Mouse (Mus musculus) kidney, adult 11 months (tissue): ENCODE data around the gene Il13.

ENCODE experiments used
- DNase-seq: peaks from one replicate; pipeline ENCODE4 v3.0.0; 2022

Il13 gene

GRCm38 (mm10) chr11:53627859-53628258, 6.6 kb downstream of the Il13 start:
- DNase-seq = peak; percentile 32

GRCm38 (mm10) chr11:53626802-53627373, 7.6 kb downstream of the Il13 start:
- DNase-seq = no peak

DNA sequence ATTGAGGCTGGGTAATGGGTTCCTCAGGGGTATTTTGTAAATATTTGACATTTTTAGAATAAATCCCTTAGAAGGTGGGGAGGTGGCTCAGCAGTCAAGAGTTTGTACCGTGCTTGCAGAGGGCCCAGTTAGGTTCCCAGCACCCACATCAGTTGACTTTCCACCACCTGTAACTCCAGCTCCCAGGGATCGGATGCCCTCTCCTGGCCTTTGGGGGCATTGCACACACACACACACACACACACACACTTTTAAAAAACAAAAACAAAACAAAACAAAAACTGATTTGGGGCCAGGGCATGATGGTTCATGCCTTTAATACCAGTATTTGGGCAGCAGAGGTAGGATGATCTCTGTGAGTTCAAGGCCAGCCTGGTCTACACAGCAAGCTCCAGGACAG, 10.4 kb downstream of the Il13 start:
- no peak for DNase-seq

DNA sequence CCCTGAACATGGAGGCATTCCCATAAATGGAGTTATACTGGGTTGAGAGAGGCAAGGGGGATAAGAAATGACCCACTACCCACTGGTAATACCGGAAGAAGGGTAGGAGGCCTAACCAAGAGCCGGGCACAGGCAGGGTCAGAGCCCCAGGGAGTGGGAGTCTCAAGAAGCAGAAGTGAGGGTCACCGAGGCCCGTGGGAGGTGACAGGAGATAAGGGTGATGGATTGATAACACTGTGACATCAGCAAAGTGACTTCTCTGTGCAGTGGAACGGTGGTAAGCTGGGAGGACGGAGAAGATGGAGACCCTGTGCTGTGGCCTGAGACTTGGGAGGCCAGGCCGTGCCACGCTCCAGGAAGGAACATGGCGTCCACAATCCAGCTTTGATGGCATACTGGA, 10.9 kb downstream of the Il13 start:
- DNase-seq = no peak

- DNase-seq = no peak
These were observed 12.1 kb downstream of the Il13 start for GRCm38 (mm10) chr11:53622440-53622806.

- DNase-seq = no peak
These were observed 12.7 kb downstream of the Il13 start for GRCm38 (mm10) chr11:53621582-53622439.

DNA sequence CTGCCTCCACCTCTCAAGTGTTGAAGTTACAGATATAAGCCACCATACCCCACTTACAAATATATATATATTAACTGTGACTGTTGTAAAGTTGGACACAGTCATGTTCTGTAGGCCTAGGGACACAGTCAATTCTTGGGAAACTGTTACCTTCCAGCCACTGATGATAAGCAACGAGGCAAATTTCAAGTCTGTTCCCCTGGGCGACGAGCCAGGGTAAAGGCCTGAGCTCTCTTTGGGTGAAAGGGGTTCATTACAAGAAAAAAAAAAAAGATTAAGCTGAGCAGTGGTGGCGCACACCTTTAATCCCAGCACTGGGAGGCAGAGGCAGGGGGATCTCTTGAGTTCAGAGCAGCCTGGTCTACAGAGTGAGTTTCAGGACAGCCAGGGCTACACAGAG, 14.4 kb downstream of the Il13 start:
- DNase-seq = no peak

DNA sequence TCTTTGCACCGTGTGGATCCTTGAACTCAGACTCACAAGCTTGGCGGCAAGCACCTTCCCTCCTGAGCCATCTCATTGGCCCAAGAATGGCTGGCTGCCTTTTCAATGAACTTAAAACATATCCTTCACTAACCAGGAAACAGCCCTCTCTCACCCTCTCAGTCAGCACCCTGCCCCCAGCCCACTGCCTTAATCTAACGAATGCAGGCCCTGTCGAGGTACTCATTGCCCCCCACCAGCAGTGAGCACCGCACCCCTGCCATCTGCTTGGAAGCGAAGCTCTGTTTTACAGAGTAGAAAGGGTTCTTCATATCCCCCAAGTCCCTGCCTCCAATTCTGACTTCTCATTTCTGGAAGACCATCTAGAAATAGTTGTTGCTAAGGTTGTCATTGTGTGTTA, 15.1 kb downstream of the Il13 start:
- no peak for DNase-seq

DNA sequence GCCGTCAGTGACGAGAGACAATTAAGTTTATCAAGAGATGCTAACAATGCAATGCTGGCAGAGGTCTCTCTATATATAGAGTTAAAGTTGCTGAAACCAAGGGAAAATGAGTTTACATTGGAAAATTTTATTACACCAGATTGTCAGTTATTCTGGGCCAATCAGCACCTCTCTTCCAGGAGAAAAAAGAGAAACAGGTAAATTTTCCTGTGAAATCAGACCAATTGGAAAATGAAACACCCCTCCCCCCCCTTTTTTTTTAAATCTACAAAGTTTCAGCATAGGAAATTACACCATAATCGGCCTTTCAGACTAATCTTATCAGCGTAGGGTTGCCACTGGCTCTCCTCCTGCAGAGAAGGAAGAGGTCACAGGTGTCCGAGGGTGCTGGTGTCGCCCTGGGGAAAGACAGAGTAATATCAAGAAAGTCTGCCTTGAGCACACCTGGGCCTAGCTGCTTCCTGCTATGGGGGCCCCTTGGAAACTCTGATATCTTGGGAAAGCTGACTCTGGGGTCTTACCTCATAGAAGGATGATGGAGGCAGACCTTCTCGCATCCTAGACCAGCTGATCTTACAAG, 15.8 kb downstream of the Il13 start, which contains the start of gene Il4:
Gene Il4 (minus strand): TSS at position 51 of the 580 bp plus-strand sequence.
- no peak for DNase-seq

- no peak for DNase-seq
These were observed 16.9 kb downstream of the Il13 start for GRCm38 (mm10) chr11:53617562-53618109.

- no peak for DNase-seq
These were observed 17.5 kb downstream of the Il13 start for GRCm38 (mm10) chr11:53616748-53617558.

GRCm38 (mm10) chr11:53615575-53615974, 18.9 kb downstream of the Il13 start:
- no peak for DNase-seq

GRCm38 (mm10) chr11:53615172-53615571, 19.3 kb downstream of the Il13 start:
- DNase-seq = no peak

DNA sequence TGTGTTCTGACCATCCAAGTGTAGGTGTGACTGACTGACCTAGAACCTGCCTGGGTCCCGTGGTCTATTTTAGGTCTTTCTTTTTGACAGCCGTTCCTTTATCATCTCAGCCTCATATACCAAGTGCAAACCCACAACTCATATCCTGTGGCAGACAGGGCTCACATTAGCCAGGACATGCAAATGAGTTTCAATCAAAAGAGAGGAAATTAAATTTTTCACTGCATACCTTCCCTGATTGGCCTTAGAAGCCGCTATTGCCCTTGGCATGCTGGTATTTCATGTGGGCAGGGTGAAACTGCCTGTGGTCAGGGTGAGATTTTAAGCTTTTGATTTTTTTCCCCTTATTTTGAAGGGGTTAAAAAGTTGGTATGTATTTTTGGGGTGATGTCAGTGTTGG, 24.8 kb downstream of the Il13 start:
- no peak for DNase-seq

DNA sequence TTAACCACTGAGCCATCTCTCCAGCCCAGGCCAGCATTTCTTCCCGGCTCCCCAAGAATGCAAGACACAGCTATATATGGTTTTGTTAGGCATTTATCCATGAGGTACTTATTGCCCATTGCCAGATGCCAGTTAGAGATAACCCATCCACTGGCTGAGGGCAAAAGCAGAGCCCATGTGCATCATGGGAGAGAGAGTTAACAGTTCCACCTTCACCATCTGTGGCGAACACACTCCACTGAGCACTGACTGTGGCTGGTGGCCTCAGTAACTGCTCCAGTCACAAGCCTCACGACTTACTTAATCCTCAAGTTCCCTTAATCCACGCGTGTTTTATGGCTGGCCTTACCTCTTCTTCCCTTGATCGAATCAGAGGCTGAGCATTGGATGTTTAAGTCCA, 25.3 kb downstream of the Il13 start:
- no peak for DNase-seq

GRCm38 (mm10) chr11:53605609-53606008, 28.9 kb downstream of the Il13 start:
- no peak for DNase-seq

DNA sequence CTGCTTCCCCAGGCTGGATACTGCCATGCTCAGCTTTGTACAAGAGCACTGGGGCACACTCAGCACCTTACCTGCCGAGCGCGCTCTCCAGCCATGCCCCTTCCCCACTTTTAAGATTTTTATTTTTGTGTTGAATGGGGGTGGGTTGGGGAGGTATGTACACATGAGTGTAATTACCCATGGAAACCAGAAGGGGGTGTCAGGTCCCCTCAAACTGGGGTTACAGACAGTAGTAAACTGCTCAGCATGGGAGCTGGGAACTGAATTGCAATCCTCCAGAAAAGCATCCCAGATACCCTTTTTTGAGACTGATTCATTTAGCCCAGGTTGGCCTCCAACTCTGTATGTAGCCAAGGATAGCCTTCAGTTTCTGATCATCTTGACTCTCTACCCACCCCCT, 29.5 kb downstream of the Il13 start:
- no peak for DNase-seq

GRCm38 (mm10) chr11:53591116-53591515, 43.4 kb downstream of the Il13 start:
- no peak for DNase-seq

DNA sequence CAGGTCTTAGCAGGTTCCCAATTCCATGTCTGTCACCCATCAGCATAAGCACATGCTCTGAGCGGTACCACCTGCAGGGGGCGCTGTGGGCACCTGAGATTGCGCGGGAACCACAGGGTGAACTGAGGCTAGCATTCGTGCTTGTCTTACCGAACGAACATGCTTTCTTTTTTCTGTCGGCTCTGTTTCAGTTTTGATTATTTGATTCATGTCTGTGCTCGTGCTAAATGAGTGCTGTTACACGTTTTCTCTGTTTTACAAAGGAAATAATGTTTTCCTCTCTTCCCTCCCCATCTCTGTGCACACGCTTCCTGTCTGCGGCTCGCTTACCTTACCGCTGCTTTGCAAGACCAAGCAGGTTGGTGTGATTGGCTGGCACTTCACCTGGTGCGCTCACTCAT, 44.1 kb downstream of the Il13 start:
- no peak for DNase-seq

DNA sequence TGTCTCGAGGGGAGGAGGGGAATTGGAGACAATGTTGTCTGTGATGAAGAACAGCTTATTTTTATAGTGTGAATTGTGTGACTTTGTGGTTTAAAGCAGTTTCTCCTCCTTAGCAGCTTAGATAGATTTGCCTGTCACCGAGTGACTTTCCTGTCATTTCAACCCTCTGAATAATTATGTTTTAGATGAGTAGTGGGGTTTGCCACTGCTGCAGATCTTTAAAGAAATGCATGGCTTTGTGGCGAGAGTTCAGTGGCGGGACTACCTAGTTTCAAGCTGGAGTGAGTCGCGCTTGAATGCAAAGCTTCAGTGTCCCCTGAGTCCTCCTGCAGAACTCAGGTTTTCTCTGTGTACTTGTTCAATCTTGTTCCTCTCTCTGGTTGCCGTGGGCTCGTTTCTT, 46.2 kb downstream of the Il13 start:
- DNase-seq = no peak

DNA sequence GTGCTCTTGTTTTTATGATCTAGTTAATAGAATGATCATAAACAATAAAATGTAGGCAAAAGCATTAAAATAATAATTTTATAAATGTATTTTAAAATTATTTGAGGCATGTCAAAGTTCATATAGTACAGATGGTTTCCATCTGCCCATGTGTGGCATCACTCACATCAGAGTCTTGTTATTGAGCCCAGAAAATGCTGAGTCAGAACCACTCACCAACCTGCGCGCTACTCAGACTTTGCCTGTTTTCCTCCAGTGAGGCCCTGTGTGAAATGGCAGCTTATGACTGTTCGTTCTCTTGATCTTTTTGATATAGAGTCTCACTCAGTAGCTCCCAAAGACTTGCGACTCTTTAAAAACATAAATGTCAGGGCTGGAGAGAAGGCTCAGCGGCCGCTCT, 49.0 kb downstream of the Il13 start:
- DNase-seq = no peak

DNA sequence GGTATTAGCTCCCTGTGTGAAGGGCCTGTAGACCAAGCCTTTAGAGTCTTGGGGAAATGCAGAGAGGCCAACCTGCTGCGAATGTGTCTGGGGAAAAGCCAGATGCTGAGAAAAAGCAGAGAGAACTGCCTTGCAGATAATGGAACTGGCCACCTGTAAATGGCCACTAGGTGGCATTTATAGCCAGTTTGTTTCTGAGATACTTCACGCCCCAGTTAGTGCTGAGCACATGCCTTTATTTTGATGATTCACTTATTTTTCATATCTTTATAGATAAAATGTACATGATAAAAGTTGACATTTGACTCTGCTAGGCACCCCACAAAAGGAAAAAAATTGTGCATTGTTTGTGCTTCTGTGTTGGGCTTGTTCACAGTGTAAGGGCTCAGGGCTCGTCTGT, 49.7 kb downstream of the Il13 start:
- DNase-seq = no peak

- no peak for DNase-seq
These were observed 51.4 kb downstream of the Il13 start for GRCm38 (mm10) chr11:53583151-53583550.
